Mouse (Mus musculus) G1E-ER4 (cell line): ENCODE data around the gene Arhgef17. TPM values are rescaled to one million over a fixed set of nuclear protein-coding genes. Genes with fewer than 3 reads are reported as not detected.

Experiments
- GATA1 ChIP-seq: IDR thresholded peaks from one replicate; pipeline ENCODE4 v1.8.0; 2012; ENCODE audit warnings: low read length, inconsistent platforms
- polyA plus RNA-seq: library from polyadenylated mRNA; stranded (reverse); fragments of >175 nt; gene quantifications from 2 replicates; pipeline ENCODE4 v1.2.3, GENCODE M21; 2012

Gene Arhgef17
- polyA plus RNA-seq, 1 experiment: not detected

GRCm38 (mm10) chr7:100906029-100906789 lies 25.7 kb downstream of the Arhgef17 start:
- TF ChIP-seq GATA1: no peak

- TF ChIP-seq GATA1: no peak
These were observed 26.9 kb downstream of the Arhgef17 start for GRCm38 (mm10) chr7:100905037-100905436.

GRCm38 (mm10) chr7:100904612-100905011 lies 27.3 kb downstream of the Arhgef17 start:
- no peak for TF ChIP-seq GATA1

- TF ChIP-seq GATA1: no peak
These were observed 29.3 kb downstream of the Arhgef17 start for GRCm38 (mm10) chr7:100902451-100903137.

GRCm38 (mm10) chr7:100897828-100898227 lies 34.1 kb downstream of the Arhgef17 start:
- TF ChIP-seq GATA1: no peak

- no peak for TF ChIP-seq GATA1
These were observed 37.1 kb downstream of the Arhgef17 start for GRCm38 (mm10) chr7:100894833-100895226.

GRCm38 (mm10) chr7:100894057-100894832 lies 37.7 kb downstream of the Arhgef17 start:
- no peak for TF ChIP-seq GATA1

GRCm38 (mm10) chr7:100893249-100894056 lies 38.5 kb downstream of the Arhgef17 start:
- TF ChIP-seq GATA1: no peak

- TF ChIP-seq GATA1: no peak
These were observed 45.4 kb downstream of the Arhgef17 start for GRCm38 (mm10) chr7:100886535-100886934.

- no peak for TF ChIP-seq GATA1
These were observed 47.4 kb downstream of the Arhgef17 start for GRCm38 (mm10) chr7:100884460-100884859.

- TF ChIP-seq GATA1: no peak
These were observed 50.0 kb downstream of the Arhgef17 start for GRCm38 (mm10) chr7:100881950-100882349.

- TF ChIP-seq GATA1: no peak
These were observed 50.4 kb downstream of the Arhgef17 start for GRCm38 (mm10) chr7:100881531-100881930.

GRCm38 (mm10) chr7:100879595-100879994 lies 52.3 kb downstream of the Arhgef17 start:
- no peak for TF ChIP-seq GATA1

GRCm38 (mm10) chr7:100876771-100877170 lies 55.1 kb downstream of the Arhgef17 start:
- no peak for TF ChIP-seq GATA1

GRCm38 (mm10) chr7:100876293-100876692 lies 55.6 kb downstream of the Arhgef17 start:
- no peak for TF ChIP-seq GATA1
